Mouse (Mus musculus) CD4-positive, CD25-positive, alpha-beta regulatory T cell (primary cell): ENCODE results near the gene Slco1a6. TPM values are rescaled to one million over a fixed set of nuclear protein-coding genes. Genes with fewer than 3 reads are reported as not detected.

ENCODE experiments used
- polyA plus RNA-seq: library from polyadenylated mRNA; unstranded; fragments of 100-300 nt; shearing (Covaris generic); gene quantifications from one replicate; pipeline ENCODE4 v1.2.1, GENCODE M21; 2017

Slco1a6 gene
- 0.69 TPM for polyA plus RNA-seq

DNA sequence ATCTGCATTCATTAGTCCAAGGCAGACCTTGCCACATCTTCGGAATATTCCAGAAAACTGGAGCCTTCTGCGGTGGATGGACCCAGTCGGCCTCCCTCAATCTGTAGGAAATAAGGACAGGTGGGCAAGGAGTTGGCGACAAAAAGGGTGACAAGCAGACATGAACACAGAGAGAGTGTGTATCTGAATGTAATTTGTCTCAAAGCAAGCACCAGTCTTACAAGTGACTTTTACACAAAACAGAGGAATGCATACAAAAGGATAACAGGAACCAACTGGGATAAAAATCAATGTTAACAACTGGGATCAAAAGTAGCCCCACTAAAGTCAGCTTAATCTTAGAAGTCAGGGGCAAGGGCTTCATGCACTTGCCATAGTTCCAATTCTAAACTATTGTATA lies at the start of gene Slco1a6:
Slco1a6 (minus strand) TSS at position 101 of the 400 bp plus-strand sequence.

Other genes with a start within 250 kb of the Slco1a6 start
- not detected for gene Gm6614, start 197.1 kb downstream of the Slco1a6 start, polyA plus RNA-seq
- not detected for gene Iapp, start 89.9 kb upstream of the Slco1a6 start, polyA plus RNA-seq
- not detected for gene Slco1a5, start 114.5 kb upstream of the Slco1a6 start, polyA plus RNA-seq
- 24.2 TPM for gene Pyroxd1, start 137.1 kb upstream of the Slco1a6 start, polyA plus RNA-seq
- 47.7 TPM for gene Recql, start 178.6 kb upstream of the Slco1a6 start, polyA plus RNA-seq
- gene Golt1b, start 178.7 kb upstream of the Slco1a6 start, polyA plus RNA-seq: 18.6 TPM
- 0.98 TPM for gene Spx, start 204.9 kb upstream of the Slco1a6 start, polyA plus RNA-seq